Mouse (Mus musculus) lung, embryonic 14.5 days (tissue): ENCODE data around the gene Zfp810. TPM values are rescaled to one million over a fixed set of nuclear protein-coding genes. Genes with fewer than 3 reads are reported as not detected.

Experiments
- ATAC-seq: fragments of 200-750 bp; cut with Nextera tagmentation; 2 replicates; pipeline ENCODE4 v1.8.0; 2017; ENCODE audit warnings: mild to moderate bottlenecking, moderate TSS enrichment, moderate library complexity; ENCODE audit not compliant: insufficient read depth
- DNase-seq: peaks from one replicate; pipeline ENCODE4 v3.0.0-alpha.2; 2015
- H3K27ac ChIP-seq: fragments of 300-500 bp; sonication (generic); 2 replicates; pipeline ENCODE4 v1.5.1; 2014; ENCODE audit warnings: low read depth, mild to moderate bottlenecking, moderate library complexity
- H3K27me3 ChIP-seq: fragments of 300-500 bp; sonication (generic); 2 replicates; pipeline ENCODE4 v1.6.1; 2014; ENCODE audit warnings: low read length, control low read depth; ENCODE audit not compliant: insufficient read depth
- H3K36me3 ChIP-seq: fragments of 300-500 bp; sonication (generic); 2 replicates; pipeline ENCODE4 v1.6.1; 2014; ENCODE audit warnings: control low read depth; ENCODE audit not compliant: insufficient read depth
- H3K4me1 ChIP-seq: fragments of 300-500 bp; sonication (generic); 2 replicates; pipeline ENCODE4 v1.6.1; 2014; ENCODE audit warnings: antibody characterized with exemption, control low read depth; ENCODE audit not compliant: insufficient read depth
- H3K4me2 ChIP-seq: fragments of 300-500 bp; sonication (generic); 2 replicates; pipeline ENCODE4 v1.6.1; 2014; ENCODE audit warnings: mild to moderate bottlenecking
- H3K4me3 ChIP-seq: fragments of 300-500 bp; sonication (generic); 2 replicates; pipeline ENCODE4 v1.5.1; 2014; ENCODE audit warnings: low read depth, low read length
- H3K9ac ChIP-seq: fragments of 300-500 bp; sonication (generic); 2 replicates; pipeline ENCODE4 v1.6.1; 2014
- H3K9me3 ChIP-seq: fragments of 300-500 bp; sonication (generic); 2 replicates; pipeline ENCODE4 v1.6.1; 2016; ENCODE audit warnings: low read depth, low read length, control low read depth
- CTCF ChIP-seq: IDR thresholded peaks from 2 replicates; pipeline ENCODE4 v1.5.1; 2016; ENCODE audit warnings: antibody characterized with exemption, low read depth
- WGBS: fragments of 180-500 bp; shearing (Covaris S2); extraction: QIAGEN DNeasy Blood & Tissue Kit; methylation state at CpG from one replicate; pipeline ENCODE4 v1.1.7; 2014; 5-methylcytosine and 5-hydroxymethylcytosine counted together
- polyA plus RNA-seq: library from polyadenylated mRNA; unstranded; fragments of >200 nt; fragmentation: Nextera tagmentation; extraction: Ambion mirVana; gene quantifications from 2 replicates; pipeline ENCODE4 v1.2.1, GENCODE M21; 2014

The Zfp810 gene
- 21.0 and 23.7 TPM in 2 replicates for polyA plus RNA-seq

GRCm38 (mm10) chr9:22307156-22307919, at the start of gene Zfp810:
Zfp810 (minus strand) TSS chr9:22307648.
- TF ChIP-seq CTCF = no peak; the same call in 1 of the 2 replicates
- no peaks in the 10 kb centered on the region for H3K4me1 ChIP-seq

GRCm38 (mm10) chr9:22355919-22356318, 48.5 kb upstream of the Zfp810 start:
- Histone ChIP-seq H3K4me1 (no peaks in the 10 kb centered on the region), H3K4me3 (no peak overlapping the region), H3K27ac (no peak overlapping the region), H3K27me3 (no peaks in the 10 kb centered on the region), H3K9me3 (no peaks in the 10 kb centered on the region), H3K36me3 (peaks cover 85% of the 10 kb centered on the region), H3K4me2 (no peak overlapping the region), H3K9ac (no peak overlapping the region)
- no peak for TF ChIP-seq CTCF
- 90% methylated on average over 3 of the region's 3 CpGs for WGBS
- no peak for DNase-seq
- ATAC-seq = no peak

More at GRCm38 (mm10) chr9:22307156-22307919, at the start of gene Zfp810:
- ATAC-seq (peak; percentile 99), DNase-seq (peak; percentile 98)
- H3K27me3 ChIP-seq = no peaks in the 10 kb centered on the region
- H3K4me3 ChIP-seq = peak within 1 kb of the TSS; percentile 86
- peak within 1 kb of the TSS; percentile 73 for H3K27ac ChIP-seq
- peak within 1 kb of the TSS; percentile 96 for H3K9ac ChIP-seq
- H3K4me2 ChIP-seq = peak within 1 kb of the TSS; percentile 62
- peaks cover 25% of the 10 kb centered on the region for H3K36me3 ChIP-seq
- WGBS = under 1% methylated on average over 56 of the region's 56 CpGs
- H3K9me3 ChIP-seq = peaks cover 4% of the 10 kb centered on the region; the same call in 1 of the 2 replicates

GRCm38 (mm10) chr9:22353901-22354300, 46.5 kb upstream of the Zfp810 start:
- TF ChIP-seq CTCF = no peak
- no peak overlapping the region for H3K27ac ChIP-seq
- no peaks in the 10 kb centered on the region for H3K4me1 ChIP-seq
- H3K27me3 ChIP-seq = no peaks in the 10 kb centered on the region
- ATAC-seq (no peak), DNase-seq (no peak)
- peaks cover 78% of the 10 kb centered on the region for H3K36me3 ChIP-seq
- no peak overlapping the region for H3K4me2 ChIP-seq
- no peaks in the 10 kb centered on the region for H3K9me3 ChIP-seq
- no peak overlapping the region for H3K9ac ChIP-seq
- WGBS = 86% methylated on average over 5 of the region's 5 CpGs
- no peak overlapping the region for H3K4me3 ChIP-seq

GRCm38 (mm10) chr9:22353465-22353864, 46.0 kb upstream of the Zfp810 start:
- Histone ChIP-seq H3K4me1 (no peaks in the 10 kb centered on the region), H3K4me2 (no peak overlapping the region), H3K4me3 (no peak overlapping the region), H3K9ac (no peak overlapping the region), H3K36me3 (peaks cover 76% of the 10 kb centered on the region), H3K9me3 (no peaks in the 10 kb centered on the region), H3K27me3 (no peaks in the 10 kb centered on the region), H3K27ac (no peak overlapping the region)
- 86% methylated on average over 5 of the region's 5 CpGs for WGBS
- TF ChIP-seq CTCF = no peak
- no peak for ATAC-seq
- no peak for DNase-seq

GRCm38 (mm10) chr9:22340331-22340730, 32.9 kb upstream of the Zfp810 start:
- H3K36me3 ChIP-seq = peaks cover 76% of the 10 kb centered on the region
- DNase-seq = no peak
- WGBS = 80% methylated on average over 1 of the region's 1 CpGs
- no peak for ATAC-seq
- H3K4me3 ChIP-seq = no peak overlapping the region
- H3K27me3 ChIP-seq = no peaks in the 10 kb centered on the region
- no peak for TF ChIP-seq CTCF
- H3K4me1 ChIP-seq = no peaks in the 10 kb centered on the region
- no peak overlapping the region for H3K9ac ChIP-seq
- no peaks in the 10 kb centered on the region for H3K9me3 ChIP-seq
- H3K4me2 ChIP-seq = no peak overlapping the region
- no peak overlapping the region for H3K27ac ChIP-seq

DNA sequence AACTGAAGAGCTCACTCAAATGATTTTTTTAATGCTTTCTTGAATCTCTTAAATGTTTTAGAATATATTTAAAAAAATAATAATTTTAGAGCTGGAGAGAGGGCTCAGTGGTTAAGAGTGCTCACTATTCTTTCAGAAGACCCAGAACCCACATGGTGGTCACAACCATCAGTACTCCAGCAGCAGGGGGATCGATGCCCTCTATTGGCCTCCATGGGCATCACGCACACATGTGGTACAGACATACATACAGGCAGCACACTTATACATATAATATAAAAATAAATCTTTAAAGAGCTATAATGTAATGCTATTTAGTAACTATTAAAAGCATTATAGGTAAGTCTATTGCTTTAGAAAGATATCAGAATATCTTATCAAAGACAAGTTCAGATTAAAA, 29.8 kb upstream of the Zfp810 start:
- 93% methylated on average over 2 of the region's 2 CpGs for WGBS
- Histone ChIP-seq H3K27ac (no peak overlapping the region), H3K9me3 (no peaks in the 10 kb centered on the region), H3K4me1 (no peaks in the 10 kb centered on the region), H3K36me3 (peaks cover 78% of the 10 kb centered on the region), H3K9ac (no peak overlapping the region), H3K27me3 (no peaks in the 10 kb centered on the region), H3K4me3 (no peak overlapping the region), H3K4me2 (no peak overlapping the region)
- DNase-seq (no peak), ATAC-seq (no peak)
- no peak for TF ChIP-seq CTCF

- peak overlapping the region; percentile 56 for H3K9ac ChIP-seq
- WGBS = 1% methylated on average over 32 of the region's 32 CpGs
- DNase-seq (peak; percentile 93), ATAC-seq (peak; percentile 94)
- H3K4me2 ChIP-seq = peak overlapping the region; percentile 96
- H3K4me1 ChIP-seq = peaks cover 3% of the 10 kb centered on the region; the same call in 1 of the 2 replicates
- H3K4me3 ChIP-seq = peak overlapping the region; percentile 50
- H3K36me3 ChIP-seq = peaks cover 11% of the 10 kb centered on the region
- no peaks in the 10 kb centered on the region for H3K9me3 ChIP-seq
- H3K27me3 ChIP-seq = no peaks in the 10 kb centered on the region
- H3K27ac ChIP-seq = peak overlapping the region; percentile 82
- peak; percentile 97 for TF ChIP-seq CTCF
Measured at GRCm38 (mm10) chr9:22327475-22328387, 20.3 kb upstream of the Zfp810 start.
